Mouse (Mus musculus) CH12.LX (cell line): ENCODE data around the gene Sds. TPM values are rescaled to one million over a fixed set of nuclear protein-coding genes. Genes with fewer than 3 reads are reported as not detected.

Experiments
- DNase-seq: peaks from one replicate; pipeline ENCODE4 v3.0.0-alpha.2; 2013; ENCODE audit errors: extremely low read depth
- H3K27ac ChIP-seq: 2 replicates; pipeline ENCODE4 v1.5.1; 2012; ENCODE audit warnings: low read depth, mild to moderate bottlenecking, control low read depth, moderate library complexity; ENCODE audit not compliant: insufficient read depth
- H3K27me3 ChIP-seq: replicated peaks from 2 replicates; pipeline ENCODE3; 2012; ENCODE audit warnings: inconsistent platforms
- H3K36me3 ChIP-seq, 2 experiments: replicated peaks in 1 of 2; 2 replicates each; pipeline versions ENCODE3 to v1.6.1; 2012; ENCODE audit warnings: inconsistent platforms in 1 of 2, low read length in 1 of 2, mild to moderate bottlenecking in 1 of 2, mixed read lengths in 1 of 2, moderate library complexity in 1 of 2; ENCODE audit not compliant: control insufficient read depth in 1 of 2, insufficient read depth in 1 of 2
- H3K4me1 ChIP-seq, 2 experiments: 2 replicates each; pipeline ENCODE4 v1.6.1; 2012; ENCODE audit warnings: inconsistent platforms in 1 of 2, moderate library complexity in 1 of 2; ENCODE audit not compliant: insufficient read depth in 2 of 2, control insufficient read depth in 1 of 2
- H3K4me2 ChIP-seq: 2 replicates; pipeline ENCODE4 v1.6.1; 2012; ENCODE audit warnings: low read depth, mild to moderate bottlenecking, control low read depth; ENCODE audit not compliant: poor library complexity, insufficient read depth, severe bottlenecking
- H3K4me3 ChIP-seq, 3 experiments: fragments of 150-350 bp in 1 of 3; sonication (generic) in 1 of 3; replicated peaks in 1 of 3; 2 replicates each; pipeline versions ENCODE3 to v1.5.1; 2011 to 2012; ENCODE audit warnings: low read depth in 2 of 3, low read length in 2 of 3, mild to moderate bottlenecking in 2 of 3, moderate library complexity in 2 of 3, control low read depth in 1 of 3, improper control_type of control experiment in 1 of 3, inconsistent platforms in 1 of 3, mixed read lengths in 1 of 3; ENCODE audit not compliant: poor library complexity in 1 of 3
- H3K79me2 ChIP-seq: replicated peaks from 2 replicates; pipeline ENCODE4 v1.6.1; 2012; ENCODE audit warnings: mild to moderate bottlenecking, moderate library complexity; ENCODE audit not compliant: control insufficient read depth, poor library complexity, insufficient read depth, severe bottlenecking; ENCODE audit errors: extremely low read depth
- H3K9ac ChIP-seq: 2 replicates; pipeline ENCODE4 v1.6.1; 2012; ENCODE audit warnings: low read depth, mild to moderate bottlenecking, control low read depth, moderate library complexity; ENCODE audit not compliant: insufficient read depth
- H3K9me3 ChIP-seq: replicated peaks from 2 replicates; pipeline ENCODE3; 2012; ENCODE audit warnings: low read length, inconsistent platforms, mixed read lengths
- CHD1 ChIP-seq: IDR thresholded peaks from 2 replicates; pipeline ENCODE4 v1.6.1; 2012; ENCODE audit warnings: low read depth, low read length, improper control_type of control experiment, inconsistent platforms
- CHD2 ChIP-seq: IDR thresholded peaks from 2 replicates; pipeline ENCODE4 v1.6.1; 2011; ENCODE audit warnings: low read length, improper control_type of control experiment
- CTCF ChIP-seq, 2 experiments: IDR thresholded peaks in 1 of 2; conservative IDR thresholded peaks in 1 of 2; 2 replicates each; pipeline ENCODE4 v1.5.1; 2011 to 2012; ENCODE audit warnings: low read depth in 2 of 2, low read length in 2 of 2, improper control_type of control experiment in 1 of 2, inconsistent platforms in 1 of 2, mild to moderate bottlenecking in 1 of 2, moderate library complexity in 1 of 2
- ELF1 ChIP-seq: IDR thresholded peaks from 2 replicates; pipeline ENCODE4 v1.6.1; 2014; ENCODE audit warnings: low read depth, mild to moderate bottlenecking, inconsistent platforms, low read length, improper control_type of control experiment
- EP300 ChIP-seq: IDR thresholded peaks from 2 replicates; pipeline ENCODE4 v1.6.1; 2011; ENCODE audit warnings: low read length, improper control_type of control experiment
- GABPA ChIP-seq: IDR thresholded peaks from 2 replicates; pipeline ENCODE4 v1.6.1; 2012; ENCODE audit warnings: low read depth, low read length, improper control_type of control experiment, inconsistent platforms; ENCODE audit not compliant: insufficient replicate concordance
- IRF4 ChIP-seq: IDR thresholded peaks from 2 replicates; pipeline ENCODE4 v1.6.1; 2014; ENCODE audit warnings: low read depth, mild to moderate bottlenecking, inconsistent platforms, low read length, improper control_type of control experiment
- JUND ChIP-seq: conservative IDR thresholded peaks from 2 replicates; pipeline ENCODE4 v1.6.1; 2011; ENCODE audit warnings: low read depth, low read length, improper control_type of control experiment
- MAFK ChIP-seq: IDR thresholded peaks from 2 replicates; pipeline ENCODE4 v1.6.1; 2011; ENCODE audit warnings: low read length, improper control_type of control experiment; ENCODE audit not compliant: insufficient replicate concordance
- MAX ChIP-seq: IDR thresholded peaks from 2 replicates; pipeline ENCODE4 v1.6.1; 2011; ENCODE audit warnings: low read length, improper control_type of control experiment
- MAZ ChIP-seq: IDR thresholded peaks from 2 replicates; pipeline ENCODE4 v1.6.1; 2012; ENCODE audit warnings: low read depth, mild to moderate bottlenecking, inconsistent platforms, low read length, improper control_type of control experiment, moderate library complexity
- MYC ChIP-seq: IDR thresholded peaks from 2 replicates; pipeline ENCODE4 v1.6.1; 2011; ENCODE audit warnings: low read depth, mild to moderate bottlenecking, improper control_type of control experiment, low read length
- NRF1 ChIP-seq: IDR thresholded peaks from 2 replicates; pipeline ENCODE4 v1.6.1; 2014; ENCODE audit warnings: low read depth, mild to moderate bottlenecking, inconsistent platforms, low read length, improper control_type of control experiment, moderate library complexity
- PAX5 ChIP-seq: IDR thresholded peaks from 2 replicates; pipeline ENCODE4 v1.6.1; 2012; ENCODE audit warnings: low read length, inconsistent platforms, mixed read lengths
- POLR2A ChIP-seq: IDR thresholded peaks from 2 replicates; pipeline ENCODE4 v1.6.1; 2011; ENCODE audit warnings: low read depth, mild to moderate bottlenecking, improper control_type of control experiment, low read length
- RAD21 ChIP-seq: IDR thresholded peaks from 2 replicates; pipeline ENCODE4 v1.6.1; 2011; ENCODE audit warnings: low read depth, mild to moderate bottlenecking, low read length, improper control_type of control experiment, moderate library complexity
- RCOR1 ChIP-seq: conservative IDR thresholded peaks from 2 replicates; pipeline ENCODE4 v1.6.1; 2012; ENCODE audit warnings: low read depth, mild to moderate bottlenecking, inconsistent platforms, low read length, improper control_type of control experiment
- SMC3 ChIP-seq: IDR thresholded peaks from 2 replicates; pipeline ENCODE4 v1.6.1; 2011; ENCODE audit warnings: low read depth, low read length, improper control_type of control experiment
- TBP ChIP-seq: conservative IDR thresholded peaks from 2 replicates; pipeline ENCODE4 v1.6.1; 2011; ENCODE audit warnings: low read depth, low read length, improper control_type of control experiment
- TCF12 ChIP-seq: IDR thresholded peaks from 2 replicates; pipeline ENCODE4 v1.6.1; 2014; ENCODE audit warnings: low read depth, mild to moderate bottlenecking, inconsistent platforms, low read length, improper control_type of control experiment
- UBTF ChIP-seq: IDR thresholded peaks from 2 replicates; pipeline ENCODE4 v1.6.1; 2012; ENCODE audit warnings: low read depth, mild to moderate bottlenecking, inconsistent platforms, low read length, improper control_type of control experiment, moderate library complexity
- USF2 ChIP-seq: conservative IDR thresholded peaks from 2 replicates; pipeline ENCODE4 v1.6.1; 2011; ENCODE audit warnings: low read depth, low read length, improper control_type of control experiment
- ZC3H11A ChIP-seq: IDR thresholded peaks from 2 replicates; pipeline ENCODE4 v1.6.1; 2012; ENCODE audit warnings: low read depth, mild to moderate bottlenecking, inconsistent platforms, low read length, improper control_type of control experiment
- ZNF384 ChIP-seq: IDR thresholded peaks from 2 replicates; pipeline ENCODE4 v1.6.1; 2012; ENCODE audit warnings: low read depth, low read length, improper control_type of control experiment, inconsistent platforms
- dilution Hi-C: fragments of 300-500 bp; cut with MboI; formaldehyde crosslinking; loops from 2 replicates; pipeline ENCODE4 v1.14.3; 2020; ENCODE audit warnings: low sequenced_read_pairs; ENCODE audit not compliant: extremely low pct_unique_long_range_greater_than_20kb, extremely low pct_ligation_motif_present
- in situ Hi-C: fragments of 300-500 bp; cut with MboI; formaldehyde crosslinking; loops from 3 replicates; pipeline ENCODE4 v1.14.3; 2019; ENCODE audit warnings: low sequenced_read_pairs, low pct_ligation_motif_present, low pct_unique_long_range_greater_than_20kb, mixed read lengths
- polyA plus RNA-seq: library from polyadenylated mRNA; unstranded; fragments of >175 nt; gene quantifications from 2 replicates; pipeline ENCODE4 v1.2.1, GENCODE M21; 2012; ENCODE audit warnings: low read depth; ENCODE audit not compliant: insufficient read length
- total RNA-seq, 2 experiments: library from RNA; depleted of rRNA; stranded (reverse); fragments of 300-350 nt in 1 of 2; fragments of >200 nt in 1 of 2; gene quantifications; 2 replicates each; pipeline ENCODE4 v1.2.3; 2012 to 2014

The Sds gene
- total and polyA plus RNA-seq, 3 experiments, result 0.76 TPM; not detected in 2

DNA sequence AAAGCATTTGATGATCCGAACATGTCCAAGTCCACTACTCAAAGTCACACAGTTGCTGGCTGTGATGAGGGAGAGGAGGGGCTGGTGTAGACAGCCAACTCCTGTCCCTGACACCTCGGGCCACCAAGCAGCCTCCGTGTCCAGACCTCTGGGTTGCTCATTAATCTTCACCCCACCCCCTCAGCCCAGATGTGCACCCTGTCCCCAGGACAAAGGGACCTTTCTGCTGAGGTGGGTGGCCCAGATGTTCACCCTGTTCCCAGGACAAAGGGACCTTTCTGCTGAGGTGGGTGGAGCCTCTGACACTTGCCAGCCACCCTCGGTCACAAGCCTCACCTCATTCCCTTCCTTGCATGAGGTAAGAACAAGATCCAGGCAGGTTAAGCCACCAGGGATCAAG, 4.8 kb upstream of the Sds start:
- in situ Hi-C loops, result no loop called here
- H3K27me3 ChIP-seq, result peaks cover 66% of the 10 kb centered on the region
- no peaks in the 10 kb centered on the region for H3K36me3 ChIP-seq
- TF ChIP-seq SMC3 (no peak), CTCF (conservative IDR thresholded peaks at IDR 0.05 in 1 of 2, IDR thresholded peaks at IDR 0.05 in 1 of 2; ENCODE audit: low read depth in 2 of 2, low read length in 2 of 2) (no peak), RAD21 (no peak), EP300 (no peak), NRF1 (no peak), UBTF (no peak), ZNF384 (no peak), CHD2 (no peak), POLR2A (no peak), MYC (no peak), MAX (no peak), IRF4 (no peak), USF2 (no peak), PAX5 (no peak), TBP (no peak), CHD1 (no peak), MAZ (no peak)
- no peak overlapping the region for H3K4me3 ChIP-seq
- no peak for DNase-seq
- H3K4me2 ChIP-seq, result no peak overlapping the region
- no peak overlapping the region for H3K27ac ChIP-seq
- H3K4me1 ChIP-seq, result no peaks in the 10 kb centered on the region
- H3K9me3 ChIP-seq, result no peaks in the 10 kb centered on the region
- H3K79me2 ChIP-seq, result no peaks in the 10 kb centered on the region
- dilution Hi-C loops, result no loop called here
- H3K9ac ChIP-seq, result no peak overlapping the region

DNA sequence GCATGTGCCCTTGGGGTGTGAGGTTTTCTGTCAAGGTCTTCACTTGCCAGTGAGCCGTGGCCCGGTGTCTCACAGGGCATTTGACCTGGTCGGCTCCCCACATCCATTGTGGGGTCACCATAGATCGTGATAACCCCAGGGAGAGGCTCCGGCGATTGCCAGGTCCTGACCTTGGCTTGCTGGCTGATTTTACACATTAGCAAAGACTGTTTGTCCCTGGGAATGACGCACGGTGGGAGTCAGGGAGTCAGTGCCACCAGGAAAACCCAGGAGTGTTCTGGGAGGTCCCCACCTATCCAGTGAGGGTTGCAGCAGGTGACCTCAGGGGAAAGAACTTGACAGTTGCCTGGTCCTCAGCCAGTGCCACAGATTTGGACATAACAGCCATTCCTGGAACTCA, 3.6 kb upstream of the Sds start, which contains the start of gene Sdsl:
TSS of gene Sdsl (minus strand) at position 41 of the 400 bp plus-strand sequence.
- dilution Hi-C loops, result no loop called here
- no peak for TF ChIP-seq PAX5
- TF ChIP-seq CTCF (conservative IDR thresholded peaks at IDR 0.05 in 1 of 2, IDR thresholded peaks at IDR 0.05 in 1 of 2; ENCODE audit: low read depth in 2 of 2, low read length in 2 of 2), result no peak
- no peak for TF ChIP-seq MAZ
- TF ChIP-seq MAFK, result no peak
- no peak for TF ChIP-seq ZC3H11A
- TF ChIP-seq GABPA, result no peak
- TF ChIP-seq USF2, result no peak
- TF ChIP-seq TBP, result no peak
- no peak for TF ChIP-seq RCOR1
- TF ChIP-seq TCF12, result no peak
- no peak for TF ChIP-seq ELF1
- no peak for TF ChIP-seq JUND
- no peak within 1 kb of the TSS for H3K9ac ChIP-seq
- no peak within 1 kb of the TSS for H3K4me2 ChIP-seq
- H3K4me3 ChIP-seq, result no peak within 1 kb of the TSS
- in situ Hi-C loops, result no loop called here
- no peaks in the 10 kb centered on the region for H3K9me3 ChIP-seq
- H3K4me1 ChIP-seq, result no peaks in the 10 kb centered on the region
- peaks cover 65% of the 10 kb centered on the region for H3K27me3 ChIP-seq
- no peak for DNase-seq
- H3K36me3 ChIP-seq, result no peaks in the 10 kb centered on the region
- H3K27ac ChIP-seq, result no peak within 1 kb of the TSS
- no peaks in the 10 kb centered on the region for H3K79me2 ChIP-seq
